Mouse (Mus musculus): Measurements from ENCODE around the gene Unc45a. TPM values are rescaled to one million over a fixed set of nuclear protein-coding genes. Genes with fewer than 3 reads are reported as not detected.

Unc45a gene
- polyA plus RNA-seq, 1 experiment from 2014 or later, result 51.4 TPM

DNA sequence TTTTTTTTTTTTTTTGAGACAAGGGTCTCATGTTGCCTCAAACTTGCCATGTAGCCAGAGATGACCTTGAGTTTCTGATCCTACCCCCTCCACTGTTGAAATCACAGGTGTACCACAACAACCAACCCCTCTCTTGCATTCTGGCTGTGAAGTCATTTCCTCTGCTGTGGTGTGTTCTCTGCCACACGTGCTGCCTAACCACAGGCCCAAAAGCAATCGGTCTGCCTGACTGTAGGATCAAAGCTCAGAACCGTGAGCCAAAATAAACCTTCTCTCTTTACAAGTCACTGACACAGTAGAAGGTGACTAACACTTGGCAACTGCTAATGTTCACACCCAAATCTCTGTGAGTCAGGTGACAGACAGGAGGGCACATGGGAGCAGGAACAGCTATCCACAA lies 19.6 kb upstream of the Unc45a start:
- 45% methylated on average over 3 of the region's 3 CpGs for WGBS
- Histone ChIP-seq H3K4me3 (no peak overlapping the region), H3K27ac (no peak overlapping the region), H3K4me1 (0 out of 2 replicates have a peak, but pooled peaks cover 2% of the 10 kb centered on the region), H3K9me3 (no peaks in the 10 kb centered on the region), H3K9ac (no peak overlapping the region), H3K36me3 (peaks cover 94% of the 10 kb centered on the region), H3K27me3 (no peaks in the 10 kb centered on the region), H3K4me2 (no peak overlapping the region)
- no peak for ATAC-seq (ENCODE audit: insufficient number of reproducible peaks, low FRiP score, low TSS enrichment, low read depth)

DNA sequence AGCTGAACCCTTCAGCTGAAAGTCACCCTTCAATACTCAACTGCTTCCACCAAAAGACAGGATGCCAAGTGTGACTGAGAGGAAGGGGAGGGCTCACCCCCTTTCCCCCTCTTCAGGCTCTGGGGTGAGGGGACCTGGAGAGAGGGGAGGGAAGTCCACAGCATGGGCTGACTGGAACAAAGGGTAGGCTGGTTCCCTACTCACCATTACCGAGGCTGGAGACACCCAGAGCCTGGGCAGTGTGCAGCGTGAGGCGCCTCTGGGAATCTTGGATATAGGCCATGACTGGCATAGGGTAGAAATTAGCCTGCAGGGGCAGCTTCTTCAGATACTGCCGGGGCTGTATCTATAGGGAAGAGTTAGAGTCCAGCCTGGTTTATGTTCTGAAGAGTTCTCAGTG lies 17.2 kb upstream of the Unc45a start:
- Histone ChIP-seq H3K36me3 (peaks cover 91% of the 10 kb centered on the region), H3K4me3 (no peak overlapping the region), H3K4me2 (no peak overlapping the region), H3K27me3 (no peaks in the 10 kb centered on the region), H3K27ac (no peak overlapping the region), H3K4me1 (0 out of 2 replicates have a peak, but pooled peaks cover 2% of the 10 kb centered on the region), H3K9me3 (no peaks in the 10 kb centered on the region), H3K9ac (no peak overlapping the region)
- no peak for ATAC-seq (ENCODE audit: insufficient number of reproducible peaks, low FRiP score, low TSS enrichment, low read depth)
- 76% methylated on average over 4 of the region's 4 CpGs for WGBS

DNA sequence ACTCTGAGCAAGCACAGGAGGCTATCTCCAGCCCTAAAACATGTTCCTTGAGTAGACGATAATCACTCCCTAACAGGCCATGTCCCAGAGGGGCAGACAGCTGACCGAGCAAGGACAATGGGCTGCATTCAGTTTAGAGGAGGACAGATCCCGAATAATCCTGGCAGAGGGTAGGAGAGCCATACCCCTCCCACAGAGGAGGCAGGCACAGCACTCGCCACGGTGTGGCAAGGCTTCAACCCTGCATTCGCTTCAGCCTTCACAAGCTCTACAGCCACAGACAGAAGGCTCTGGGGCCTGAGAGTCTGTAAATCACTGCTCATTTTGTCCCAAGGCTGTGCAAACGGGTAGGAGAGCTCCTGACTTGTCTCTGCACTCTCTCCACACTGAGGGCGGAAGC lies 16.4 kb upstream of the Unc45a start:
- Histone ChIP-seq H3K27me3 (no peaks in the 10 kb centered on the region), H3K4me2 (no peak overlapping the region), H3K36me3 (peaks cover 91% of the 10 kb centered on the region), H3K9ac (no peak overlapping the region), H3K27ac (0 out of 2 replicates have a peak overlapping the region, but pooled peaks have one; percentile 43), H3K9me3 (no peaks in the 10 kb centered on the region), H3K4me3 (no peak overlapping the region), H3K4me1 (0 out of 2 replicates have a peak, but pooled peaks cover 2% of the 10 kb centered on the region)
- WGBS, result 64% methylated on average over 8 of the region's 8 CpGs
- ATAC-seq (ENCODE audit: insufficient number of reproducible peaks, low FRiP score, low TSS enrichment, low read depth), result no peak

DNA sequence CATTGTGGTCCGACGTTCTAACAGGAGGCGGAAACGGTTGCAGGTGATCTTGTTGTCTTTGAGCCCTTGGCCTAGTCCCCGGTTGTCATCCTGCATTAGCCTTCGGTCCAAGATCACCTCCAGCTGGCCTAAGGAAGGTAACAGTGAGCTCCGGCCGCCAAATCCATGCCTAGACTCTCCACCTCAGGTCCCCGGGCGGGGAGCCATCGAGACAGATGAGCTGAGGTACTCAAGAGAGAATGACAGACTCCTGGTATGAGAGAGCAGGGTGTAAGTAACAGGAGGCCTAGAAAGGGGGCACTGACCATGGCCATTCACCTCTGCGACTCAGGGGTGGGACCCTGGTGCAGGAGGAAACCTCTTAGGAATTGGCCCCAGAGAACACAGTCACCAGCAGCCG lies 15.5 kb upstream of the Unc45a start:
- WGBS, result 90% methylated on average over 13 of the region's 13 CpGs
- H3K36me3 ChIP-seq, result peaks cover 89% of the 10 kb centered on the region
- no peak for ATAC-seq (ENCODE audit: insufficient number of reproducible peaks, low FRiP score, low TSS enrichment, low read depth)

DNA sequence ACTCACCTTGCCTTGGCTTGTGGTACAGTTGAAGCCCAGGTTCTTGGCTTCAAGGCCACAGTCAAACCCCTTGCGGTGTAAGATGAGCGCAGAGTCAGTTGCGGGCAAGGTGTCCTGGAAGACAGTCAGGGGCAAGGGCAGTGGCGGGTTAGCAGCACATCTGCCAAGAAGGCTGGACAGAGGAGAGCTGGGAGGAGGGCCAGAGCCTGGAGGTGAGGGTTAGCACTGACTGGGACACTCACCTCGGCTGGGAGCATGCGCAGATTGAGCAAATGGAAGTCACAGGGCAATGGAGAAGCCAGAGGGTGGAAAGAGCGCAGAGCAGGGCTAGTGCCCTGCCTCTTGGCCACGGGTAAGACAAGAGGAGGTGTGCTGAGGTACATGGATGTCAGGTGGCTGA lies 12.1 kb upstream of the Unc45a start:
- peaks cover 7% of the 10 kb centered on the region for H3K4me1 ChIP-seq
- 95% methylated on average over 8 of the region's 8 CpGs for WGBS
- H3K27me3 ChIP-seq, result no peaks in the 10 kb centered on the region
- peaks cover 72% of the 10 kb centered on the region for H3K36me3 ChIP-seq
- no peak overlapping the region for H3K27ac ChIP-seq
- no peak overlapping the region for H3K4me3 ChIP-seq
- H3K9ac ChIP-seq, result no peak overlapping the region
- no peak for ATAC-seq (ENCODE audit: insufficient number of reproducible peaks, low FRiP score, low TSS enrichment, low read depth)
- H3K9me3 ChIP-seq, result no peaks in the 10 kb centered on the region
- no peak overlapping the region for H3K4me2 ChIP-seq

More for the DNA sequence above, 15.5 kb upstream of the Unc45a start:
- Histone ChIP-seq H3K27ac (no peak overlapping the region), H3K9ac (no peak overlapping the region), H3K27me3 (no peaks in the 10 kb centered on the region), H3K4me3 (no peak overlapping the region), H3K9me3 (no peaks in the 10 kb centered on the region), H3K4me1 (0 out of 2 replicates have a peak, but pooled peaks cover 2% of the 10 kb centered on the region), H3K4me2 (no peak overlapping the region)

DNA sequence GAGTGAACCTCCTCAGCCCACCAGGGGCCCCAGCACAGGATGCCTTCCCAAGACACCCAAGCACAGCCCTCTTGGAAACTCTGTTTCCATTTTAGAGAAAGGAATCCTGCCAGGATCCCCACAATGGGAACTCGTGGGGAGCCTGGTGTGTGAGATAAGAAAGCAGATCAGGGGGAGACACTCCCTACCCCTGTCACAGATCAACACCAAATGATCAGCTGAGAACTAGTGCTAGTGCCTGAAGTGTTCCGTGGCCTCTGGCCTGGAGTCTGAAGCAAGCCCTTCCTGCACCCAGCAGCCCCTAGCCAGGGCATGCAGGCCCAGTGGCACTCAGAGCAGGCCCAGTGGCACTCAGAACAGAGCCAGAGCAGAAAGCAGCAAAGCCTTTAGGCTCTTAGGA lies 10.0 kb upstream of the Unc45a start:
- no peaks in the 10 kb centered on the region for H3K27me3 ChIP-seq
- H3K27ac ChIP-seq, result no peak overlapping the region
- 80% methylated on average over 2 of the region's 2 CpGs for whole genome bisulfite sequencing
- no peak overlapping the region for H3K4me2 ChIP-seq
- H3K9me3 ChIP-seq, result no peaks in the 10 kb centered on the region
- peaks cover 14% of the 10 kb centered on the region for H3K4me1 ChIP-seq
- no peak overlapping the region for H3K9ac ChIP-seq
- ATAC-seq (ENCODE audit: insufficient number of reproducible peaks, low FRiP score, low TSS enrichment, low read depth), result no peak
- peaks cover 51% of the 10 kb centered on the region for H3K36me3 ChIP-seq
- H3K4me3 ChIP-seq, result no peak overlapping the region

DNA sequence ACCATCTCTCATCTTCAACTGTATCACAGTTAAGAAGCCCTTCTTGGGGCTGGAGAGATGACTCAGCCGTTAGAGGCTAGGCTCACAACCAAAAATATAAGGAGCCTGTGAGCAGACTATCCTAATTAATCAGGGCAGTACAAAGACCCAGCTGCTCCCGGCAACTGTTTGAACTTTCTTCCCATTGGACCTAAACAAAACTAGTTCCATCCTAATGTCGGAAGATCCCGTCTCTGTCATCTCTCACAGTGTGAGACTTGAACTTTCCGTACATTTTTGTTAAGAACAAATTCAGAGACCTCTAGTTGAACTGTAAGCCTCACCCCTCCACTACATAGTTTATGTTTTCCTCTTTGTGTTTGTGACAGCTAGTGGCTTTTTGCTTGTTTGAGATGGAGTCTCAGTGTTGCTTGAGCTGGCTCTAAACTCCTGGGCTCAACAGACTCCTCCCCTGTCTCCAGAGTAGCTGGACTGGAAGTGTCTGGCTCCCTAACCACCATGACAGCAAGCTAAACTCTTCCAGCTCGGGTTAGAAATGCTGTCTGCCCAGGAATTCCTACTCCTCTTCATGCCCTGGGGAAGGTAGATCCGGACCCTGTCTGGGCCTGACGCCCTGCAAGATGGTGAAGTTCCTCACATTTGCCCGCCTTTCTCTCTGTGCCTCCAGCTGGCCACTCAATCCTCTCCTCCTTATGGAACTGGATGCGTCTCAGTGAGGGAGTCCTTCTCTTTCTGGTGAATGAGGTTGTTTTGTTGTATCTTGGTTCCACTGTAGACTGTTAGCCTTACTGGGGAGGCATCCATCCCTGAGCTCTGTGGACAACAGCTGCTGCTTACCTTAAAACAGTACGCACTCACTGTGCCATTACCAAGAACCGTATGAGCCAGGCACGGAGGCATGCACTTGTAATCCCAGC lies 7.1 kb upstream of the Unc45a start:
- peak overlapping the region; percentile 78 for H3K27ac ChIP-seq
- H3K36me3 ChIP-seq, result peaks cover 29% of the 10 kb centered on the region
- H3K27me3 ChIP-seq, result no peaks in the 10 kb centered on the region
- H3K4me3 ChIP-seq, result no peak overlapping the region
- 45% methylated on average over 13 of the region's 13 CpGs for WGBS
- no peaks in the 10 kb centered on the region for H3K9me3 ChIP-seq
- H3K4me2 ChIP-seq, result 0 out of 2 replicates have a peak overlapping the region, but pooled peaks have one; percentile 8
- H3K4me1 ChIP-seq, result peaks cover 21% of the 10 kb centered on the region
- no peak for ATAC-seq (ENCODE audit: insufficient number of reproducible peaks, low FRiP score, low TSS enrichment, low read depth)
- no peak overlapping the region for H3K9ac ChIP-seq

DNA sequence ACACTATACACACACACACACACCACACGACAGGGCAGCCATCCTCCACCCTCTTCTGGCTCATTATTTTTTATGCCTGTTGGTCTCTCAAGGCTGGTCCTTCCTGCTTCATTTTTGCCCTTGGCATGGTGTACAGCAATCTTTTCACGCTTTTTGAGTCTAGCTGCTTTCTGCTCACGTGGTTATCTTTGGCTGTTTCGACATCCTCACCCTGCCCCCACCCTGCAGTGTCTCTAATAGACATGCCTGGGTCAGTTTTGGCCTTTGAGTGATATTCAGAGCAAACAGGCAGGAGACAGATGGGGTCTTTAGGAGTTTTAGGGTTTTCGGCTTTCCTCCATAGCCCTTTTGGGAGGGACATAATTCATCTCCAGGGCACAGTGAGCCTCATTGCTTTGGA lies 6.0 kb upstream of the Unc45a start:
- 72% methylated on average over 5 of the region's 5 CpGs for WGBS
- no peak overlapping the region for H3K4me3 ChIP-seq
- H3K4me2 ChIP-seq, result no peak overlapping the region

DNA sequence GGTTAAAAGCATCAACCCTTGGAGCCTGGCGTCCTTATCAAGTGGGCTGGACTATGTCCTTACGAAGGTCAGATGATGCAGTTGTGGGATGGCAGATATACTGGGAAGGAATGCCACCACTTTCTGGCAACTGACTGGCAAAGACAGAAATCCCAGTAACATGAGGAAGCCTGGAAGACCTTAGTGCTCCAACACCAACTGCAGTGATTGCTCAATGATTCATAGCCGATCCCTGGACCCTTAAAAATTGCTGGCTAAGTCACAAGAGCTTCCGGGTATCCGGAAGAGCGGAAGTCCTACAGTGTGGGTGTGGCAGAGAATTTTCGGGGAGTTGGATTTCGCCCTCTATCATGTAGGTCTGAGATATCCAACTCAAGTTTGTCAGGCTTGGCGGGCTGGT lies 5.4 kb upstream of the Unc45a start:
- WGBS, result 94% methylated on average over 9 of the region's 9 CpGs
- Histone ChIP-seq H3K36me3 (peaks cover 14% of the 10 kb centered on the region), H3K4me2 (no peak overlapping the region), H3K9ac (no peak overlapping the region), H3K4me3 (no peak overlapping the region), H3K27ac (no peak overlapping the region), H3K4me1 (peaks cover 29% of the 10 kb centered on the region), H3K9me3 (no peaks in the 10 kb centered on the region), H3K27me3 (no peaks in the 10 kb centered on the region)
- ATAC-seq (ENCODE audit: insufficient number of reproducible peaks, low FRiP score, low TSS enrichment, low read depth), result no peak

More for the DNA sequence above, 6.0 kb upstream of the Unc45a start:
- H3K27ac ChIP-seq, result no peak overlapping the region
- no peaks in the 10 kb centered on the region for H3K9me3 ChIP-seq
- no peak for ATAC-seq (ENCODE audit: insufficient number of reproducible peaks, low FRiP score, low TSS enrichment, low read depth)
- H3K4me1 ChIP-seq, result peaks cover 28% of the 10 kb centered on the region
- H3K27me3 ChIP-seq, result no peaks in the 10 kb centered on the region
- H3K9ac ChIP-seq, result no peak overlapping the region
- H3K36me3 ChIP-seq, result peaks cover 19% of the 10 kb centered on the region

DNA sequence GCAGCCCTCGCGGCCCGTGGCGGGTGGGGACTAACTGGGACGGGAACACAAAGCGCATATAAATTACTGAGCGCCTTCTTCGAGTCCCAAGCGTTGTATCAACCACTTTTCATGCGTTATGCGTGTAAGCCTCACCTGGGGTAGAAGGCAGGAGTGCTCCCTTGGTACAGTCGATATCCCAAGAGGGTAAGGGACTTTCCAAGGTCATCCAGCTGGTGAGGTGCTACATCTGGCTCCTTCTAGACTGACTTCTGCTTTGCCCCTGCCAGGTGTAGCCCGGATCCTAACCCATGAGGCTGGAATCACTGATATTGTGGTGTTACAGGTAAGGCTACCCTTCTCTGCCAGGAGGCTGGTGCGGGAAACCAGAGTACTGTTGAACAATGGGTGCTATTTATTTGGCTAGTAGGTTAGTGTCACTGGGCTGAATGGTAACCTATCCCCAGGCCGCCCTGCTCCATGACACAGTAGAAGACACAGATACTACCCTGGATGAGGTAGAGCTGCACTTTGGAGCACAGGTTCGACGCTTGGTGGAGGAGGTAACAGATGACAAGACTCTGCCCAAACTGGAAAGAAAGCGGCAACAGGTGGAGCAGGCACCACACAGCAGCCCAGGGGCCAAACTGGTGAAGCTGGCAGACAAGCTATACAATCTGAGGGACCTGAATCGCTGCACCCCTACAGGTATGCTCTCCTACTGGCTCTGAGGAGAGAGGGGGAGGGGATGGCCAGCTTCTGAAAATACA lies 2.6 kb upstream of the Unc45a start:
- Histone ChIP-seq H3K27ac (peak overlapping the region; percentile 77), H3K4me2 (peak overlapping the region; percentile 77), H3K27me3 (no peaks in the 10 kb centered on the region), H3K4me3 (peak overlapping the region; percentile 54), H3K36me3 (no peaks in the 10 kb centered on the region; the same call in 1 of the 2 replicates), H3K9ac (peak overlapping the region; percentile 70), H3K9me3 (no peaks in the 10 kb centered on the region), H3K4me1 (peaks cover 44% of the 10 kb centered on the region)
- WGBS, result 23% methylated on average over 19 of the region's 19 CpGs
- no peak for ATAC-seq (ENCODE audit: insufficient number of reproducible peaks, low FRiP score, low TSS enrichment, low read depth)

DNA sequence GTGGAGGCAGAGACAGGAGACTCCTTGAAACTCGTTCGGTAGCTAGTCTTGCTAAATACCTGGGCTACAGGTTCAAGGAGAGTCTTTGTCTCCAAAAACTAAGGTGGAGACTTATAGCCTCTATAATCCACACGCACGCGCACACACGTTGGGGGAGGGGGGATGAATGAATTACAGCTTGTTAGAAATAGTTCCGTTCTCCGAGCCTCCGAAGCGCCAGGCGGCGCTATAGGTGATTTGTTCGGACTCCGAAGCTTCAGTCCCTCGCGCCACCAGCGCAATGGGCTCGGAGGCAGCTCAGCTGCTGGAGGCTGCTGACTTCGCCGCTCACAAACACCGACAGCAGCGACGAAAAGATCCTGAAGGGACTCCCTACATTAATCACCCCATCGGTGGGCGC lies 2.1 kb upstream of the Unc45a start, which contains the start of gene Hddc3:
Hddc3 (plus strand) TSS at position 247 of the 400 bp plus-strand sequence.
- Histone ChIP-seq H3K27me3 (no peaks in the 10 kb centered on the region), H3K4me3 (peak within 1 kb of the TSS; percentile 54), H3K4me2 (peak within 1 kb of the TSS; percentile 77), H3K36me3 (no peaks in the 10 kb centered on the region; the same call in 1 of the 2 replicates), H3K9me3 (no peaks in the 10 kb centered on the region), H3K4me1 (peaks cover 42% of the 10 kb centered on the region), H3K9ac (peak within 1 kb of the TSS; percentile 70), H3K27ac (peak within 1 kb of the TSS; percentile 77)
- ATAC-seq (ENCODE audit: insufficient number of reproducible peaks, low FRiP score, low TSS enrichment, low read depth), result peak; percentile 9; the same call in 1 of the 2 replicates
- WGBS, result under 1% methylated on average over 25 of the region's 25 CpGs

DNA sequence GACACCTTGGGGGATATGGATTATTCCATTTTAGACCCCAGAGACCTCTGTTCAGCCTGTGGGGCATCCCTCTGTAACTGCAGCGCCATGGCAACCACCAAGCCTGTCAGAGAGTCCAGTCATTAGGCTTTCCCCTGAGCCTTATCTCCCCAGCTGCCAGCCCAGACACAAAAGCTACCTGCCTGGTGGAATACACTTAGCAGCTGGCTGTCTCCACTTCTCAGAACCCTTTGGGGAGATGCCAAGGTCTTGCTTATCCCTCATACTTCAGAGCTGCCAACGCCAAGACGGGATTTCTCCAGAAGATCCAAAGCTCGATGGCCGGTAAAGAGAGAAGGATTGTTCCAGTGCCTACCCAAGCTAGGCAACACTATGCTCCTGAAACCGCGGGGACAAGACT lies 988 bp upstream of the Unc45a start:
- 75% methylated on average over 7 of the region's 7 CpGs for whole genome bisulfite sequencing
- H3K9me3 ChIP-seq, result no peaks in the 10 kb centered on the region

More for the DNA sequence above, 988 bp upstream of the Unc45a start:
- no peak overlapping the region for H3K9ac ChIP-seq
- no peak overlapping the region for H3K4me3 ChIP-seq
- H3K27me3 ChIP-seq, result no peaks in the 10 kb centered on the region
- no peak overlapping the region for H3K4me2 ChIP-seq
- no peak for ATAC-seq (ENCODE audit: insufficient number of reproducible peaks, low FRiP score, low TSS enrichment, low read depth)
- H3K4me1 ChIP-seq, result peaks cover 38% of the 10 kb centered on the region
- H3K27ac ChIP-seq, result no peak overlapping the region
- peaks cover 4% of the 10 kb centered on the region for H3K36me3 ChIP-seq

Data from limb, embryonic 15.5 days (tissue).